Mouse (Mus musculus) CD4-positive helper T cell, adult 2 months (primary cell): ENCODE measurements at regions not wholly inside any gene's neighbourhood (a gene's known extent, or its start where the extent isn't known, plus 50 kb on each side); places are given as distances from the start of the nearest gene placed in this dataset.

Experiments used
- DNase-seq: peaks from one replicate; pipeline ENCODE4 v3.0.0-alpha.2; 2012; ENCODE audit warnings: low read depth, missing footprints, low spot score

GRCm38 (mm10) chr7:75398904-75399724, 56.2 kb upstream of the Akap13 start:
- DNase-seq, result peak; percentile 66

- no peak for DNase-seq
Measured at GRCm38 (mm10) chr7:75400471-75400870, 54.9 kb upstream of the Akap13 start.

- no peak for DNase-seq
Measured at GRCm38 (mm10) chr7:75404955-75405354, 50.4 kb upstream of the Akap13 start.
